Mouse (Mus musculus): Measurements from ENCODE around the gene Tmem255a. TPM values are rescaled to one million over a fixed set of nuclear protein-coding genes. Genes with fewer than 3 reads are reported as not detected.

Gene Tmem255a
- total and polyA plus RNA-seq, 2 experiments from 2014 or later = 38.5 to 41.4 TPM

- ATAC-seq = no peak
- Histone ChIP-seq H3K9me3 (ENCODE audit: low read length) (no peaks in the 10 kb centered on the region), H3K4me2 (ENCODE audit: low read depth, low read length) (no peak overlapping the region), H3K4me1 (ENCODE audit: insufficient read depth, low read length) (no peaks in the 10 kb centered on the region), H3K27ac (no peak overlapping the region), H3K9ac (replicated peaks; ENCODE audit: low read length) (no peak overlapping the region), H3K36me3 (ENCODE audit: insufficient read depth, low read length) (no peaks in the 10 kb centered on the region), H3K27me3 (ENCODE audit: insufficient read depth, low read length) (no peaks in the 10 kb centered on the region), H3K4me3 (ENCODE audit: low read length) (no peak overlapping the region)
- peak; percentile 47 for DNase-seq (ENCODE audit: low spot score)
- WGBS = 35% methylated on average over 2 of the region's 2 CpGs
- peak; percentile 76 for TF ChIP-seq CTCF (IDR thresholded peaks at IDR 0.05; ENCODE audit: low read depth)
These were observed 14.5 kb downstream of the Tmem255a start for GRCm38 (mm10) chrX:38237731-38238130.

- ATAC-seq (no peak), DNase-seq (ENCODE audit: low spot score) (peak; percentile 3)
- Histone ChIP-seq H3K36me3 (ENCODE audit: insufficient read depth, low read length) (no peaks in the 10 kb centered on the region), H3K9me3 (ENCODE audit: low read length) (no peaks in the 10 kb centered on the region), H3K27ac (no peak overlapping the region), H3K9ac (replicated peaks; ENCODE audit: low read length) (no peak overlapping the region), H3K27me3 (ENCODE audit: insufficient read depth, low read length) (no peaks in the 10 kb centered on the region), H3K4me2 (ENCODE audit: low read depth, low read length) (no peak overlapping the region), H3K4me3 (ENCODE audit: low read length) (no peak overlapping the region), H3K4me1 (ENCODE audit: insufficient read depth, low read length) (no peaks in the 10 kb centered on the region)
- WGBS = 70% methylated on average over 1 of the region's 1 CpGs
- TF ChIP-seq CTCF (IDR thresholded peaks at IDR 0.05; ENCODE audit: low read depth) = no peak
These were observed 22.4 kb downstream of the Tmem255a start for GRCm38 (mm10) chrX:38229888-38230287.

DNA sequence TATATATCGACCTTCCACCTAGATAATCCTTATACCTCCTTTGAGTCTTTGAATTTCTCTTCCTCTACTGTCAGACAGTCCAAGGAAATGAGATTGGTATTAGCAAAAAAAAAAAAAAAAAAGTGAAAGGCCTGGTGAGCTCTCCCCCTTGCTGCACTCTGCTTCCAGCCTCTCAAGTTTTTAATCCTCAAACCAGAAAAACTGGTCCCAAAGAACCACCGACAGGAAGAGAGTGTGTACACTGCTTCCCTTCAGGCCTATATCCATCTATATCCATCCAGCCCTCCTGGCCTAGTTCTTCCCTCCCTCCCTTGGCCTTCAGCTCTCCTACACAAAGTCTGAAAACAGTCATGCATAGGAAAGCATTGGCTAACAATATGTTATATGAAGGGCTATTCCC lies 29.5 kb downstream of the Tmem255a start:
- 59% methylated on average over 2 of the region's 2 CpGs for WGBS
- Histone ChIP-seq H3K4me2 (ENCODE audit: low read depth, low read length) (no peak overlapping the region), H3K36me3 (ENCODE audit: insufficient read depth, low read length) (no peaks in the 10 kb centered on the region)

GRCm38 (mm10) chrX:38217676-38217991 lies 34.6 kb downstream of the Tmem255a start:
- Histone ChIP-seq H3K36me3 (ENCODE audit: insufficient read depth, low read length) (no peaks in the 10 kb centered on the region), H3K27ac (no peak overlapping the region), H3K4me1 (ENCODE audit: insufficient read depth, low read length) (no peaks in the 10 kb centered on the region), H3K27me3 (ENCODE audit: insufficient read depth, low read length) (no peaks in the 10 kb centered on the region), H3K4me2 (ENCODE audit: low read depth, low read length) (no peak overlapping the region), H3K9me3 (ENCODE audit: low read length) (no peaks in the 10 kb centered on the region), H3K9ac (replicated peaks; ENCODE audit: low read length) (no peak overlapping the region), H3K4me3 (ENCODE audit: low read length) (no peak overlapping the region)
- TF ChIP-seq CTCF (IDR thresholded peaks at IDR 0.05; ENCODE audit: low read depth) = no peak
- 81% methylated on average over 2 of the region's 2 CpGs for WGBS
- DNase-seq (ENCODE audit: low spot score) (no peak), ATAC-seq (no peak)

More for the DNA sequence above, 29.5 kb downstream of the Tmem255a start:
- ATAC-seq = no peak
- DNase-seq (ENCODE audit: low spot score) = no peak
- Histone ChIP-seq H3K4me3 (ENCODE audit: low read length) (no peak overlapping the region), H3K27me3 (ENCODE audit: insufficient read depth, low read length) (no peaks in the 10 kb centered on the region), H3K9ac (replicated peaks; ENCODE audit: low read length) (no peak overlapping the region), H3K9me3 (ENCODE audit: low read length) (no peaks in the 10 kb centered on the region), H3K27ac (no peak overlapping the region), H3K4me1 (ENCODE audit: insufficient read depth, low read length) (no peaks in the 10 kb centered on the region)
- no peak for TF ChIP-seq CTCF (IDR thresholded peaks at IDR 0.05; ENCODE audit: low read depth)

DNA sequence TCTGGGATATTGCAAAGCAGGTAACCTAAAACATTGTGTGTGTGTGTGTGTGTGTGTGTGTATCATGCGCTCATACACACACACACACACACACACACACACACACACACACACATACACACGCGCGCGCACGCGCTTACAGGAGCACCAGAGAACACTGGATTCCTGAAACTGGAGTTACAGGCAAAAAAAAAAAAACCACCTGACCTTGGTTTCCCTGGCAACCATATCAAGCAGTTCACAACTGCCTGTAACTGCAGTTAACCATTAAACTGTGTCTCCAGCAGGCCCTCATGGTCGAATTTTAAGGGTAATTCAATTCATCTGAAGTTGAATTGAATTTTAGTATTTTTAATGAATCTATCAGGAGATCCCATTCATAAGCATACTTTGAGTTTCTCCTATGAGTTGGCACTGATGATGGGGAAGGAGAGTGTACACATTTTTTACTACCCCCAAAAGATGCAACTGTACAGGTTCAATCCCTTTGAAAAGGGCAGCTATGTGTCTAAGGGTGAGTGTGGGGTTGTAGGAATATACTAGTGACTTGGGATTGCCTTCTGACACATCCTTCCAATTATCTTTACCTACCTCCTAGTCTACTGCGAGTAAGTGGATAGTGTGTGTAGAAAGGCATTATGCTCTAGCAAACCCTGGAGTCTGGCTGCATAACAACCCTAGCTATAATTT lies 35.1 kb downstream of the Tmem255a start:
- no peak overlapping the region for H3K4me3 ChIP-seq (ENCODE audit: low read length)
- DNase-seq (ENCODE audit: low spot score) = peak; percentile 8
- no peak for TF ChIP-seq CTCF (IDR thresholded peaks at IDR 0.05; ENCODE audit: low read depth)

DNA sequence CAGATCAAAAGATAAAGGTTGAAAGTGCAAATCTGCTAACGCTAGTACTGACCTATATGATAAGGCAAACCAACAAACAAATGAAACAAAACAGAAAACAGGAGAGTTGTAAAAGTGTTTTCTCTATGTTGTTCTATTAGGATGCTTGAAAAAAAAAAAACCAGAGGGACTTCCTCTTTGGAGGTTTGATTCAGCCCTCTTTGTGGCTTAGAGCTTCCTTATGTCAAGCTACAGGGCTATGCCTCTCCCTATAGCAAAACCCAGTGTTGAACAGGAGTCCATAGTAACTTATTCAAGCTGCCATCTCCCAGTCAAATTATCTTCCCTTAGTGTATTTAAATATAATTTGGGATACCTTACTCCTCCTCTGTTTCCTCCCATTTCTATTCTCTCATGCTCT lies 44.8 kb downstream of the Tmem255a start:
- Histone ChIP-seq H3K4me3 (ENCODE audit: low read length) (no peak overlapping the region), H3K9ac (replicated peaks; ENCODE audit: low read length) (no peak overlapping the region), H3K27me3 (ENCODE audit: insufficient read depth, low read length) (no peaks in the 10 kb centered on the region), H3K9me3 (ENCODE audit: low read length) (no peaks in the 10 kb centered on the region), H3K4me1 (ENCODE audit: insufficient read depth, low read length) (no peaks in the 10 kb centered on the region), H3K27ac (no peak overlapping the region), H3K36me3 (ENCODE audit: insufficient read depth, low read length) (no peaks in the 10 kb centered on the region), H3K4me2 (ENCODE audit: low read depth, low read length) (no peak overlapping the region)
- ATAC-seq = no peak
- 70% methylated on average over 1 of the region's 1 CpGs for WGBS
- DNase-seq (ENCODE audit: low spot score) = no peak
- TF ChIP-seq CTCF (IDR thresholded peaks at IDR 0.05; ENCODE audit: low read depth) = no peak

More for the DNA sequence above, 35.1 kb downstream of the Tmem255a start:
- Histone ChIP-seq H3K9ac (replicated peaks; ENCODE audit: low read length) (no peak overlapping the region), H3K27ac (no peak overlapping the region), H3K36me3 (ENCODE audit: insufficient read depth, low read length) (no peaks in the 10 kb centered on the region), H3K4me1 (ENCODE audit: insufficient read depth, low read length) (no peaks in the 10 kb centered on the region), H3K4me2 (ENCODE audit: low read depth, low read length) (no peak overlapping the region), H3K9me3 (ENCODE audit: low read length) (no peaks in the 10 kb centered on the region), H3K27me3 (ENCODE audit: insufficient read depth, low read length) (no peaks in the 10 kb centered on the region)
- ATAC-seq = no peak
- WGBS = 80% methylated on average over 9 of the region's 9 CpGs

GRCm38 (mm10) chrX:38201816-38202215 lies 50.4 kb downstream of the Tmem255a start:
- peak overlapping the region; percentile 26; the same call in 1 of the 2 replicates for H3K27ac ChIP-seq

More at GRCm38 (mm10) chrX:38201816-38202215, 50.4 kb downstream of the Tmem255a start:
- Histone ChIP-seq H3K9me3 (ENCODE audit: low read length) (no peaks in the 10 kb centered on the region), H3K4me1 (ENCODE audit: insufficient read depth, low read length) (no peaks in the 10 kb centered on the region), H3K4me2 (ENCODE audit: low read depth, low read length) (no peak overlapping the region), H3K36me3 (ENCODE audit: insufficient read depth, low read length) (no peaks in the 10 kb centered on the region), H3K4me3 (ENCODE audit: low read length) (no peak overlapping the region), H3K9ac (replicated peaks; ENCODE audit: low read length) (no peak overlapping the region), H3K27me3 (ENCODE audit: insufficient read depth, low read length) (no peaks in the 10 kb centered on the region)
- ATAC-seq = no peak
- no peak for TF ChIP-seq CTCF (IDR thresholded peaks at IDR 0.05; ENCODE audit: low read depth)
- WGBS = 51% methylated on average over 2 of the region's 2 CpGs
- DNase-seq (ENCODE audit: low spot score) = peak; percentile 28

Measured in hindbrain, postnatal 0 days (tissue).